Mouse (Mus musculus): ENCODE results near the gene Zfp276. TPM values are rescaled to one million over a fixed set of nuclear protein-coding genes. Genes with fewer than 3 reads are reported as not detected.
A peak's percentile ranks its signal among the peaks of the same experiment; 100 is the strongest.

Zfp276 gene
- total and polyA plus RNA-seq, 2 experiments: 24.5 to 26.3 TPM

- WGBS: 76% methylated on average over 13 of the region's 13 CpGs
- no peaks in the 10 kb centered on the region for H3K36me3 ChIP-seq (ENCODE audit: control insufficient read depth, insufficient read depth, low read length)
These were observed 20.7 kb upstream of the Zfp276 start for GRCm38 (mm10) chr8:123233300-123233699.

DNA sequence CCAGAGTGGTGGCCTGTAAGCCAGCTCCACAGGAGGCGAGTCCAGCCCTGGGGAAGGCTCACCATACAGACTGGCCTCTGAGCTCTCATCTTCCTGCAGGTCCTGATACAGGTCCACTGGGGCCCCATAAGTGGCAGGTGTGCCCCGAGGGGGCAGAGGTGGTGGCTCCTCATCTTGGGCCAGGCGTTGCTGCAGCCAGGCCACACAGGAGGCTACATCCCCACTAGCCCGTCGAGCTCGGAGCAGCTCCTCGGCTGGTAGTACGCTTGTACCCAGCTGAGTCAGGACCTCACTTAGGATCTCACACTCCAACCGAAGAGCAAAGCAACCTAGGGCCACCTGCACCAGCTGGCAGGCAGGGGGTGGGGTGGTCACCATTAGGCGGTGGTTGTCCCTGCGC, 20.2 kb upstream of the Zfp276 start:
- 80% methylated on average over 11 of the region's 11 CpGs for WGBS
- H3K27me3 ChIP-seq (ENCODE audit: control insufficient read depth, insufficient read depth, low read length): no peaks in the 10 kb centered on the region
- H3K4me1 ChIP-seq (ENCODE audit: control insufficient read depth, insufficient read depth, low read length): peaks cover 17% of the 10 kb centered on the region
- H3K27ac ChIP-seq (replicated peaks; ENCODE audit: insufficient read depth, low read depth, low read length): no peak overlapping the region
- H3K4me3 ChIP-seq (ENCODE audit: insufficient read depth, low read depth, low read length): no peak overlapping the region
- no peak for DNase-seq (ENCODE audit: extremely low read depth, low read depth, low spot score)
- peak overlapping the region; percentile 7; the same call in 1 of the 2 replicates for H3K9ac ChIP-seq (ENCODE audit: low read depth, low read length)
- TF ChIP-seq POLR2A (IDR thresholded peaks at IDR 0.05; ENCODE audit: extremely low read depth, insufficient read depth, low read length) (no peak), CTCF (IDR thresholded peaks at IDR 0.05; ENCODE audit: low read depth, low read length) (no peak)
- H3K79me2 ChIP-seq (ENCODE audit: control insufficient read depth, insufficient read depth, low read length): peaks cover 5% of the 10 kb centered on the region; the same call in 1 of the 2 replicates
- H3K36me3 ChIP-seq (ENCODE audit: control insufficient read depth, insufficient read depth, low read length): no peaks in the 10 kb centered on the region

More at GRCm38 (mm10) chr8:123233300-123233699, 20.7 kb upstream of the Zfp276 start:
- no peaks in the 10 kb centered on the region for H3K27me3 ChIP-seq (ENCODE audit: control insufficient read depth, insufficient read depth, low read length)
- peaks cover 5% of the 10 kb centered on the region; the same call in 1 of the 2 replicates for H3K79me2 ChIP-seq (ENCODE audit: control insufficient read depth, insufficient read depth, low read length)
- peaks cover 17% of the 10 kb centered on the region for H3K4me1 ChIP-seq (ENCODE audit: control insufficient read depth, insufficient read depth, low read length)
- H3K27ac ChIP-seq (replicated peaks; ENCODE audit: insufficient read depth, low read depth, low read length): no peak overlapping the region
- no peak overlapping the region for H3K4me3 ChIP-seq (ENCODE audit: insufficient read depth, low read depth, low read length)
- TF ChIP-seq CTCF (IDR thresholded peaks at IDR 0.05; ENCODE audit: low read depth, low read length) (no peak), POLR2A (IDR thresholded peaks at IDR 0.05; ENCODE audit: extremely low read depth, insufficient read depth, low read length) (no peak)
- DNase-seq (ENCODE audit: extremely low read depth, low read depth, low spot score): no peak
- H3K9ac ChIP-seq (ENCODE audit: low read depth, low read length): no peak overlapping the region

DNA sequence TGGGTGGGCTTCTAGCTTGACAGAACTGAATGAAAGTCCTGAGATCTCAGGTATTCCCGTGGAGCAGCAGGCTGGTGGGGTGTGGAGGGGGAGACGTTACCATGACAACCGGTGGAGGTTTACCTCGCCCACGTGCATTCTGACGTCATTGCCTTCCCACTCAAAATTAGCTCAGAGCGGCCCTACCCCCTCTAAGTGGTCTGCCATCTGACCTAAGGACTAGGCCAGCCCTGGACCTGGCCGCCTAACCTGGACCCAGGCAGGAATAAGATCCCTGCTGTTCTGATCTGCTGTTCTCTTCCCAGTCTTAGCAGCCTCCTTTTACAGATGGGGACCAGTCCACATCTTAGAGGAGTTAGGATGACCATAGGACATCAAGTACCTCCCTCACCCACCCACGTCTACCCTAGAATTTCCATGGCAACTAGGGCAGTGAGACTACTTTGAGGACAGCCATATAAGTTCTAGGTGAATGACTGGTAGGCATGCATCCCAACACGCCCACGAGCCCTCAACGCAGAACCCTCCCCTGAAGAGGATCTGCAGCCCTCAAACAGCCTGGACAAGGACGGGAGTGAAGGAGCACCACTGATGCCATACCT, 19.0 kb upstream of the Zfp276 start:
- TF ChIP-seq POLR2A (IDR thresholded peaks at IDR 0.05; ENCODE audit: extremely low read depth, insufficient read depth, low read length) (no peak), CTCF (IDR thresholded peaks at IDR 0.05; ENCODE audit: low read depth, low read length) (no peak)
- peaks cover 17% of the 10 kb centered on the region for H3K4me1 ChIP-seq (ENCODE audit: control insufficient read depth, insufficient read depth, low read length)
- peak overlapping the region; percentile 91 for H3K27ac ChIP-seq (replicated peaks; ENCODE audit: insufficient read depth, low read depth, low read length)
- DNase-seq (ENCODE audit: extremely low read depth, low read depth, low spot score): peak; percentile 13
- H3K4me3 ChIP-seq (ENCODE audit: insufficient read depth, low read depth, low read length): peak overlapping the region; percentile 79
- H3K27me3 ChIP-seq (ENCODE audit: control insufficient read depth, insufficient read depth, low read length): no peaks in the 10 kb centered on the region
- H3K79me2 ChIP-seq (ENCODE audit: control insufficient read depth, insufficient read depth, low read length): peaks cover 5% of the 10 kb centered on the region; the same call in 1 of the 2 replicates
- WGBS: 17% methylated on average over 13 of the region's 13 CpGs
- H3K36me3 ChIP-seq (ENCODE audit: control insufficient read depth, insufficient read depth, low read length): no peaks in the 10 kb centered on the region
- H3K9ac ChIP-seq (ENCODE audit: low read depth, low read length): peak overlapping the region; percentile 86

GRCm38 (mm10) chr8:123235520-123236497, 18.2 kb upstream of the Zfp276 start, which contains the start of gene Spata2l:
TSS of gene Spata2l (minus strand) at chr8:123236233.
- Histone ChIP-seq H3K27ac (replicated peaks; ENCODE audit: insufficient read depth, low read depth, low read length) (peak within 1 kb of the TSS; percentile 91), H3K36me3 (ENCODE audit: control insufficient read depth, insufficient read depth, low read length) (no peaks in the 10 kb centered on the region)
- WGBS: under 1% methylated on average over 57 of the region's 57 CpGs

GRCm38 (mm10) chr8:123239398-123239797, 14.6 kb upstream of the Zfp276 start:
- H3K79me2 ChIP-seq (ENCODE audit: control insufficient read depth, insufficient read depth, low read length): peaks cover 5% of the 10 kb centered on the region; the same call in 1 of the 2 replicates
- H3K27ac ChIP-seq (replicated peaks; ENCODE audit: insufficient read depth, low read depth, low read length): no peak overlapping the region
- H3K27me3 ChIP-seq (ENCODE audit: control insufficient read depth, insufficient read depth, low read length): no peaks in the 10 kb centered on the region
- H3K9ac ChIP-seq (ENCODE audit: low read depth, low read length): no peak overlapping the region
- H3K4me1 ChIP-seq (ENCODE audit: control insufficient read depth, insufficient read depth, low read length): peaks cover 34% of the 10 kb centered on the region
- H3K36me3 ChIP-seq (ENCODE audit: control insufficient read depth, insufficient read depth, low read length): no peaks in the 10 kb centered on the region
- TF ChIP-seq CTCF (IDR thresholded peaks at IDR 0.05; ENCODE audit: low read depth, low read length): no peak
- no peak for TF ChIP-seq POLR2A (IDR thresholded peaks at IDR 0.05; ENCODE audit: extremely low read depth, insufficient read depth, low read length)
- WGBS: 95% methylated on average over 10 of the region's 10 CpGs
- DNase-seq (ENCODE audit: extremely low read depth, low read depth, low spot score): no peak
- no peak overlapping the region for H3K4me3 ChIP-seq (ENCODE audit: insufficient read depth, low read depth, low read length)

More at GRCm38 (mm10) chr8:123235520-123236497, 18.2 kb upstream of the Zfp276 start, which contains the start of gene Spata2l:
- Histone ChIP-seq H3K79me2 (ENCODE audit: control insufficient read depth, insufficient read depth, low read length) (peaks cover 5% of the 10 kb centered on the region; the same call in 1 of the 2 replicates), H3K4me1 (ENCODE audit: control insufficient read depth, insufficient read depth, low read length) (peaks cover 17% of the 10 kb centered on the region), H3K9ac (ENCODE audit: low read depth, low read length) (peak within 1 kb of the TSS; percentile 86), H3K27me3 (ENCODE audit: control insufficient read depth, insufficient read depth, low read length) (no peaks in the 10 kb centered on the region), H3K4me3 (ENCODE audit: insufficient read depth, low read depth, low read length) (peak within 1 kb of the TSS; percentile 79)
- peak; percentile 98 for DNase-seq (ENCODE audit: extremely low read depth, low read depth, low spot score)
- TF ChIP-seq POLR2A (IDR thresholded peaks at IDR 0.05; ENCODE audit: extremely low read depth, insufficient read depth, low read length) (peak; percentile 87), CTCF (IDR thresholded peaks at IDR 0.05; ENCODE audit: low read depth, low read length) (peak; percentile 36; the same call in 1 of the 2 replicates)
